Mouse (Mus musculus): Measurements from ENCODE around the gene Prkce. TPM values are rescaled to one million over a fixed set of nuclear protein-coding genes. Genes with fewer than 3 reads are reported as not detected.
A peak's percentile ranks its signal among the peaks of the same experiment; 100 is the strongest.

Gene Prkce
- polyA plus RNA-seq, 1 experiment from 2014 or later, result 6.7 TPM

DNA sequence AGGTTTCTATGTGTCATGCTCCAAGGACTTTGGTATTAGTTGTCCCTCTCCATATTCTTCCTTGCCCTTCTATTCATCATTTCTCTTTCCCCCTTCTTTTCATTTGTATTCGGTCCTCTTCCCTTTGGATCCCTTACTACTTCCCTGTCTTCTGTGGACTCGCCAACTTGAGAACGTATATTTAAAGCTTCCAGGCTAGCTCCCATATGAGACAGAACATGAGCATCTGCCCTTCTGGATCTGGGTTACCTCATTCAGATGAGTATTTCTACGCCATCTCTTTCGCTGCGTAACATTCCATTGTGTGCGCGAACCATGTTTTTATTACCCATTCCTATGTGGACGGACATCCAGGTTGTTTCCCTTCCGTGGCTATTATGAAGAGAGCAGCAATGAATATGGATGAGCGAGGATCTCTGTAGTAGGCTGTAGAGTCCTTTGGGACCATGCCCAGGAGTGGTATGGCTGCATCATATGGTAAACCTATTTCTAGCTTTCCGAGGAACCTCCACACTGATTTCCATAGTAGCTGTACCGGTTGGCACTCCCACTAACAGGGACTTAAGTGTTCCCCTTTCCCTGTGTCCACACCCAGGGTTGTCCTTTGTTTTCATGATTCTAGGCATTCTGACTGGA lies 152.5 kb downstream of the Prkce start:
- H3K4me3 ChIP-seq, result no peak overlapping the region
- H3K9ac ChIP-seq, result no peak overlapping the region
- no peak overlapping the region for H3K27ac ChIP-seq
- H3K27me3 ChIP-seq, result no peaks in the 10 kb centered on the region
- whole genome bisulfite sequencing, result 94% methylated on average over 13 of the region's 13 CpGs
- ATAC-seq (ENCODE audit: low FRiP score, low read depth), result no peak
- H3K4me2 ChIP-seq (replicated peaks), result no peak overlapping the region
- H3K9me3 ChIP-seq, result peaks cover 9% of the 10 kb centered on the region; the same call in 1 of the 2 replicates
- peaks cover 12% of the 10 kb centered on the region for H3K4me1 ChIP-seq
- no peaks in the 10 kb centered on the region for H3K36me3 ChIP-seq

DNA sequence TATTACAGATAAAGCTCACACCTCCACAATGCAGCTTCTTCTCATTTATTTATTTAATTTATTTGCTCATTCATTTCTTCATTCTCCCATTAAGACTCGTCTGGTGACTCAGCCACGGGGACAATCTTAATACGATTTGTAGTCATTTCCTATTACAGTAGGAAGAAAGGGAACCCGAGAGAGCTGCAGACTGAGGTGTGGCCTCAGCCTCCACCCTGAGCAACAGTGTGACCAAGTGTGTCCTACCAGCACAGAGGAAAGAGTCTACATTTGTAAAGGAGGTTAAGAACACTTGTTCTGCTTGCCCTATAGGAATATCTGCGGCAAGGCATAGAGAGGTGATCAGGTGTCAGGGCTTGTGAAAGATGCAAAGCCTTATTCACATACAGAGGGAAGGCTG lies 155.3 kb downstream of the Prkce start:
- Histone ChIP-seq H3K27me3 (no peaks in the 10 kb centered on the region), H3K4me3 (no peak overlapping the region), H3K27ac (no peak overlapping the region), H3K9ac (no peak overlapping the region), H3K4me2 (replicated peaks) (no peak overlapping the region), H3K36me3 (no peaks in the 10 kb centered on the region), H3K9me3 (peaks cover 9% of the 10 kb centered on the region; the same call in 1 of the 2 replicates), H3K4me1 (peaks cover 19% of the 10 kb centered on the region)
- no peak for ATAC-seq (ENCODE audit: low FRiP score, low read depth)
- 68% methylated on average over 5 of the region's 5 CpGs for WGBS

DNA sequence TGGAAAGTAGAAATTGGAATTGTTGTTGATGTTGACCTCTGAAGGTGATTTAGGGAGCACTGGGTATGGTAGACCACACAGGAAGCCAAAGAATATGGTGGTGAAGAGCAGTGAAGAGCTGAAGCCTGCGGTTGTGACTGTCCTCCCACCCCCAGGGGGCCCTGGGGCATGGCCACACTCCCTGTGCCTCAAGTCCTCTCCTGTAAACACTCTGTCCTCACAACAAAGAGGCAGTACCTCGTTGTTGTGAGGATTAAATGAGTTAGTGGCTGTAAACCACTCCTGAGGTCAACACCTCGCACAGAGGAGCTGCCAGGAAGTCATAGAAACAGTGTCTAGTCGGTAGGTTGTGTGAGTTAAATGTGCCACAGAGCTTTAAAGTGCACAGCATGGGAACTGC lies 155.7 kb downstream of the Prkce start:
- H3K36me3 ChIP-seq, result no peaks in the 10 kb centered on the region
- H3K4me2 ChIP-seq (replicated peaks), result no peak overlapping the region
- H3K27ac ChIP-seq, result no peak overlapping the region
- no peak overlapping the region for H3K4me3 ChIP-seq
- peaks cover 9% of the 10 kb centered on the region; the same call in 1 of the 2 replicates for H3K9me3 ChIP-seq
- H3K4me1 ChIP-seq, result peaks cover 20% of the 10 kb centered on the region
- no peak for ATAC-seq (ENCODE audit: low FRiP score, low read depth)
- no peaks in the 10 kb centered on the region for H3K27me3 ChIP-seq
- H3K9ac ChIP-seq, result no peak overlapping the region
- whole genome bisulfite sequencing, result 19% methylated on average over 4 of the region's 4 CpGs

DNA sequence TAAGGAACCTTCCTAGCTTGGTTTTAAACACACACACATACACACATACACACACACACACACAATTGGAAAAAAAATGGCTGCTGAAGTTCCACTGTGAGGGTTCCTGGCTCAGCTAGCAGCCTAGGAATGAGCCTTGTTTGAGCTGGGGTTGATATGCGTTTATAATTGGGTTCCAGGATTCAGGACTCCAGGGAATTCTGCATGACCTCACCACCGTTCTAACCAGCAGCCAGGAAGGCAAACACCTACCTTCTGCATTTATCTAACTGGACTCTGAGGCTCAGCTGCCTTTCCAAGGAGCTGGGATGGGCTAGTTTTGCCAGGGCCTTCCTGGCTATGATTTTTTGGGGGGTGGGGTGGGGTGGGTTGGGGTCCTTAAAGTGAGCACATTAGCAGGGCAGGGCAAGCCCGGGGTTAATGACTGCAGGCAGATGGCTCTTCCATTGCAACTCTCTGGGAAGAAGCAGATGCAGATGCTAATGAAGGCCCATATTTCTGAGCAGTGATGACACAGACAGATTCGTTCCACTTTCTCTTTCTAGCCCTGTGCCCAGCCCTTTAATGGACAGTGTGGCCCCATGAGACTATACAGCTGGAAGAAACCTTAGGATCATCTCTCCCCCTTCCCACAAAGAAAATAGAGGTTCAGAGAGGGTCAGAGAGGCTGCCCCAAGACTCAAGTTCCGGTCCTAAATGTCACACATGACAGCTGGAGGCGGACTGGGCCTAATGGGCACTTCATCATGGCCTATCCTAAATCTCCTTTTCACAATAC lies 156.5 kb downstream of the Prkce start:
- H3K4me2 ChIP-seq (replicated peaks), result no peak overlapping the region
- ATAC-seq (ENCODE audit: low FRiP score, low read depth), result no peak
- WGBS, result 39% methylated on average over 6 of the region's 6 CpGs
- peaks cover 4% of the 10 kb centered on the region; the same call in 1 of the 2 replicates for H3K9me3 ChIP-seq
- no peaks in the 10 kb centered on the region for H3K36me3 ChIP-seq
- no peak overlapping the region for H3K9ac ChIP-seq
- peaks cover 28% of the 10 kb centered on the region for H3K4me1 ChIP-seq
- H3K4me3 ChIP-seq, result no peak overlapping the region
- H3K27me3 ChIP-seq, result no peaks in the 10 kb centered on the region
- no peak overlapping the region for H3K27ac ChIP-seq

DNA sequence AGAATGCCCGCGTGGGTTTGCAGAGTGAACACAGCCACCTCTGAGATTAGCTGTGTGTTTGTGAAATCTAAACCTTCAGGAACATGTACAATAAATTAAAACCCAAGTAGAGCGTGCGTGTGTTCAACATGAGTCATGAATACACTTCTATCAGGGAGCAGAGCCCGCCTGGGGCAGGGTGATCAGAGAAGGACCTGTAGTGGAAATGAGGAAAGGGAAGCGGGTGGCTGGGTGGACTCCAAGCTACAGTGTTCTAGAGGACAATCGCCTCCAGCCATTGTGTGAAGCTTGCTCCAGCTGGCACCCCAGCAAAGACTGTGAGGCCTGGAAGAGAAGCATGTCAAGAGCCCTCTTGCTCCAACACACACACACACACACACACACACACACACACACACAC lies 157.2 kb downstream of the Prkce start:
- Histone ChIP-seq H3K4me1 (peaks cover 34% of the 10 kb centered on the region), H3K9me3 (no peaks in the 10 kb centered on the region), H3K27me3 (no peaks in the 10 kb centered on the region), H3K27ac (no peak overlapping the region), H3K4me3 (no peak overlapping the region), H3K4me2 (replicated peaks) (no peak overlapping the region), H3K9ac (no peak overlapping the region), H3K36me3 (no peaks in the 10 kb centered on the region)
- no peak for ATAC-seq (ENCODE audit: low FRiP score, low read depth)
- WGBS, result 82% methylated on average over 7 of the region's 7 CpGs

DNA sequence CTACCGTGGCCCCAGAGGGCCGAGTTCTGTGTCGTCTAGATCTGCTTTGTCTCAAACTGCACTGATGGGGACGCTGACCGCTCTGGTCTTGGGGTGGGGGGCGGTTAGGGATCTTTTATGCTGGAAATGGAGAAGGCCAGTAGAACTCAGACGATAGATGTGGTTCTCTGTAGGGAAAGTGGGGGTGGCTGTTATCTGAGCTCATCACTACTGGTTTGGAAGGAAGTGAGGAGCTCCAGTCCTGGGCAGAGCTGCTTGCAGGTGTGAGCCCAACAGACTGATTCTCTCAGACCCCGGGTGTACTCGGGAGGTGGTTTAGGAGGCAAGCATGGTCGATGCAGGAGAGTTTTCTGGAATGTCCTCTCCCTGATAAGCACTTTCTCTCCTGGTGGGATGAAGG lies 157.7 kb downstream of the Prkce start:
- WGBS, result 78% methylated on average over 10 of the region's 10 CpGs
- Histone ChIP-seq H3K9me3 (no peaks in the 10 kb centered on the region), H3K27me3 (no peaks in the 10 kb centered on the region), H3K27ac (no peak overlapping the region), H3K4me2 (replicated peaks) (no peak overlapping the region), H3K4me1 (peaks cover 40% of the 10 kb centered on the region), H3K9ac (no peak overlapping the region), H3K36me3 (no peaks in the 10 kb centered on the region), H3K4me3 (no peak overlapping the region)
- ATAC-seq (ENCODE audit: low FRiP score, low read depth), result no peak

DNA sequence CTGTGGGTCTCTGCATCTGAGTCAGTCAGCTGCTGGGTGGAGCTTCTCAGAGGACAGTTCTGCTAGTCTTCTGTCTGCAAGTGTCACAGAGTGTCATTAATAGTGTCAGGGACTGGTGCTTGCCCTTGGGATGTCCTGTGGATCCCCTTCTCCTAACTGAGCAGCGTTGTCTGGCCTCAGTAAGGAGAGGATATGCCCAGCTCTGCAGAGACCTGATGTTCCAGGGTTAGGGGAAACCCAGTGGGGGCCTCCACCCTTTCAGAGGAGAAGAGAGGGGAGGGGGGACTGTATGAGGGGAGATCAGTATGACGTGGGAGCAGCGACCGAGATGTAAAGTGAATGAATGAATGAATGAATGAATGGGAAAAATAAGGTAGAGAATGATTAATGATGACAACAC lies 160.4 kb downstream of the Prkce start:
- no peaks in the 10 kb centered on the region for H3K27me3 ChIP-seq
- no peak overlapping the region for H3K4me2 ChIP-seq (replicated peaks)
- ATAC-seq (ENCODE audit: low FRiP score, low read depth), result no peak
- WGBS, result 81% methylated on average over 4 of the region's 4 CpGs
- no peaks in the 10 kb centered on the region for H3K9me3 ChIP-seq
- H3K9ac ChIP-seq, result no peak overlapping the region
- no peaks in the 10 kb centered on the region for H3K36me3 ChIP-seq
- no peak overlapping the region for H3K27ac ChIP-seq
- peaks cover 55% of the 10 kb centered on the region for H3K4me1 ChIP-seq
- H3K4me3 ChIP-seq, result no peak overlapping the region

DNA sequence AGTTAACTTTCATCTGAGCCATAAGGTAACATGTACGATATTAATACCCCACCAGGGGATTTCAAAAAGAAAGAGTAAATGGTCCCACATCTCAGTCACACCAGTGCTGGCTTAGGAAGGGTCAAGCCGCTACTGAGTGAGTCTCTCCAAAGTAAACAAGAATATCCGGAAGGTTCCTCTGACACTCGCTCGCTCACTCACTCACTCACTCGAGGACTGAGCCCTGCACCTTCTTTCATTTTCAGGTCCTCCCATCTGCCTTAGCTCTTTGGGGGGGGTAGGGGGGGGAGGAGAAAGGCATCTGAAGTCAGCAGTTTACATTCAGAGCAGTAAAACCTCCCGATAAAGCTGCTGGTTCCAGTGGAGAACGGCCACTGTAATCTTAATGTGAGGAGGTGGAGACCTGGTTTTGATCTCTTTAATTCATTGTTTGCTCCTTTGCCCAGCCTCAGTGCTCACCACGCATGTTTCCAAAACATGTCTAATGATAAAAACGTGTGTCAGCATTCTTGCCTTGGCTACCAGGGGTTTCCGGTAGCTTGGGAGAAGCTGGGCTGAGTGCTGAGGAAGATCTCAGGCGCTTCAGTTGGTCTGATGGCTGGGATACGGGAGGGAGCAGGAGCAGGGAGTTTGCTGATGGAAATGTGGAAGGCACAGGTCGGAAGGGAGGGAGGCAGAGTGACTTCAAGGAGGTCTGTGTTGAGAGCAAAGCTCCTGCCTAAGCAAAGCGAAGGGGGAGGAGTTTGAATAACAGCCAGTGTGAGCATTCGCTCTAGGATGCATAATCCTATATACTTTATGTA lies 161.9 kb downstream of the Prkce start:
- Histone ChIP-seq H3K4me1 (peaks cover 45% of the 10 kb centered on the region), H3K4me3 (peak overlapping the region; percentile 10; the same call in 1 of the 2 replicates), H3K4me2 (replicated peaks) (peak overlapping the region; percentile 54), H3K9me3 (peaks cover 3% of the 10 kb centered on the region; the same call in 1 of the 2 replicates), H3K9ac (no peak overlapping the region), H3K27me3 (no peaks in the 10 kb centered on the region), H3K27ac (no peak overlapping the region; the same call in 1 of the 2 replicates), H3K36me3 (no peaks in the 10 kb centered on the region)
- 15% methylated on average over 16 of the region's 16 CpGs for WGBS
- peak; percentile 45; the same call in 1 of the 2 replicates for ATAC-seq (ENCODE audit: low FRiP score, low read depth)

DNA sequence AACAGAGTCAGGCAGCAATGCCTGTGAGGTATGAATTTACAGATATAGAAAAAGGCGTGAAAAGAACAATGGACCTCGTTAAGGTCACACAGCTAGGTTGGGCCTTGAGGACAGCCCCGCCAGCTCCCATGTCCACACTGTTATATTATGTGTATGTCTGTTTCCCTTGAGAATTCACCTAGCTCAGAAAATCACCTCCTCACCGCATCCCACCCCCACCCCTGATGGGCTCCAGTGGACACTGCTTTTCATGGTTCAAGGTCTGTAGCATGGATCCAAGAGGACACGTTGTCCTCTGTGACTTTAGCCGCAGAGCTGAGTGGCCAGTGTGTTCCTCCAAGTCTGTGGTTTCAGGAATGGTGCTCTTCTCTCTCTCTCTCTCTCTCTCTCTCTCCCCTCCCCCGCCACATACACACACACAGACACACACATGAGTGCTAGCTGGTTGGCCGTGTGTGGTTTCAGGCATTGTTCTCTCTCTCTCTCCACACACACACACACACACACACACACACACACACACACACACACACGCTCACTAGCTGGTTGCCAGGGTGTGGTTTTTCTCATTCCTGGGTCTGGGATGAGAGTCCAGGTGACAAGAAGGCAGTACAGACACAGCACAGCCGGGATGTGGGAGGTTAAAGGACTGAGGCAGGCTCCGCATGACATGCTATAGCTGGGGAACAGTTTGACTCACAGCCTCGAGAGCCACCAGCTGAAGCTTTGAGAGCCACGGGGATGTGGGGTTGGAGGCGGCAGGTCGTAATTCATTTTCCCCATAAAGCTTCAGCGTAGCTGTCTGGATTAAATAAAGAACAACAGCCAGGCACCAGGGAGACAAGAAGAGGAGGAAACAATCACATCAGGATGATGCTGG lies 162.7 kb downstream of the Prkce start:
- Histone ChIP-seq H3K27me3 (no peaks in the 10 kb centered on the region), H3K4me1 (peaks cover 50% of the 10 kb centered on the region), H3K9ac (no peak overlapping the region), H3K27ac (peak overlapping the region; percentile 52; the same call in 1 of the 2 replicates), H3K4me2 (replicated peaks) (peak overlapping the region; percentile 54), H3K9me3 (peaks cover 3% of the 10 kb centered on the region; the same call in 1 of the 2 replicates), H3K36me3 (no peaks in the 10 kb centered on the region), H3K4me3 (no peak overlapping the region)
- peak; percentile 24; the same call in 1 of the 2 replicates for ATAC-seq (ENCODE audit: low FRiP score, low read depth)
- 37% methylated on average over 16 of the region's 16 CpGs for WGBS

DNA sequence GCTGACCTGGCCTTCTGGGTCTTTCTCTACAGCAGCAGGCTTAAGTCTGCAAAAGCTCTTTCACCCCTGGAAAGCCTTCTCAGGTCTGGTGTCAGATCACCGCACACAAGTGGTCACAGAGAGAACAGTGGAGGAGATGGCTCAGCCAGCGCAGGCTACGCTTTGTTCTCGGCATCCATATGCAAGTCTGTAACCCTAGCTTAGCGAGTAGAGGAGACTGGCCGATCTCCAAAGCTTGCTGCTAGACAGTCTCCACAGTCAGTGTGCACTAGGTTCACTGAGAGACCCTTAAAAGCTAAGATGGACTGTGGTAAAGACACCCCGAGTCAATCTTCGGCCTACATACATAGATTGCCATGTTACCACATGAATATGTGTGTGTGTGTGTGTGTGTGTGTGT lies 164.2 kb downstream of the Prkce start:
- Histone ChIP-seq H3K27ac (no peak overlapping the region), H3K4me1 (peaks cover 50% of the 10 kb centered on the region), H3K9ac (no peak overlapping the region), H3K4me3 (no peak overlapping the region), H3K9me3 (peaks cover 3% of the 10 kb centered on the region; the same call in 1 of the 2 replicates), H3K36me3 (no peaks in the 10 kb centered on the region), H3K4me2 (replicated peaks) (no peak overlapping the region), H3K27me3 (no peaks in the 10 kb centered on the region)
- no peak for ATAC-seq (ENCODE audit: low FRiP score, low read depth)
- WGBS, result 65% methylated on average over 8 of the region's 8 CpGs

DNA sequence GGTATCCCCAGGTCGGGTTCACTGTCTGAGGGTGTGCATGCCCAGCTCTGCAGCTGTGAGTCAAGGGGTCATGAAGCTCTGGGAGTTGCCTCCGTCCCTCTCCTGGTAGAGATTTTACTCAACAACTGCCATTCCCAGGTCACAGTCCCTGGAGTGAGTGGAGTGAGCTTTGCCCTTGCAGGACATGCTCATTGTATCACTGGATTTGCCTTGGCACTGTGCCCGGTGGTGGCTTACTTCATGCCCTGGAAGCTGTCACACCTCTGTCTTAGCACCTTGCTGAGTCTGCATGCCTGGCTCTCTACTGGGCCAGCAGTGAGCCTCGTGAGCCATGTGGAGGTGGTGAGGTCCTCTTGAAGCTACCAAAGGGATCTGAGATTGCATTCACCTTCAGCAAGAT lies 167.4 kb downstream of the Prkce start:
- peaks cover 39% of the 10 kb centered on the region for H3K4me1 ChIP-seq
- ATAC-seq (ENCODE audit: low FRiP score, low read depth), result no peak
- no peaks in the 10 kb centered on the region for H3K27me3 ChIP-seq
- H3K9me3 ChIP-seq, result peaks cover 3% of the 10 kb centered on the region; the same call in 1 of the 2 replicates
- no peak overlapping the region for H3K27ac ChIP-seq
- no peak overlapping the region for H3K9ac ChIP-seq
- H3K4me3 ChIP-seq, result no peak overlapping the region
- 86% methylated on average over 4 of the region's 4 CpGs for WGBS
- no peaks in the 10 kb centered on the region for H3K36me3 ChIP-seq
- H3K4me2 ChIP-seq (replicated peaks), result no peak overlapping the region
